Mouse (Mus musculus): ENCODE data around the gene Sgpp1.

GRCm38 (mm10) chr12:75771410-75771809, 35.9 kb upstream of the Sgpp1 start:
- TF ChIP-seq ZNF384 (IDR thresholded peaks at IDR 0.05; ENCODE audit: low read depth, low read length) (no peak), HCFC1 (IDR thresholded peaks at IDR 0.05; ENCODE audit: borderline replicate concordance, insufficient read depth, low read length) (no peak), MAFK (IDR thresholded peaks at IDR 0.05; ENCODE audit: insufficient read depth, low read depth, low read length) (no peak), CHD2 (IDR thresholded peaks at IDR 0.05; ENCODE audit: low read depth, low read length) (no peak), ZC3H11A (IDR thresholded peaks at IDR 0.05; ENCODE audit: borderline replicate concordance, low read depth, low read length) (no peak)

Measured in ES-E14 (cell line).